Mouse (Mus musculus): ENCODE measurements around the gene Tsc22d1. TPM values are rescaled to one million over a fixed set of nuclear protein-coding genes. Genes with fewer than 3 reads are reported as not detected.
A peak's percentile ranks its signal among the peaks of the same experiment; 100 is the strongest.

The Tsc22d1 gene
- polyA plus RNA-seq, 1 experiment from 2014 or later = 490 TPM

- no peaks in the 10 kb centered on the region for H3K27me3 ChIP-seq
- H3K9ac ChIP-seq = no peak overlapping the region
- no peak overlapping the region for H3K4me2 ChIP-seq
- no peaks in the 10 kb centered on the region for H3K4me1 ChIP-seq
- WGBS = 94% methylated on average over 20 of the region's 20 CpGs
- H3K9me3 ChIP-seq (replicated peaks) = no peaks in the 10 kb centered on the region
- no peaks in the 10 kb centered on the region for H3K36me3 ChIP-seq (ENCODE audit: poor library complexity, severe bottlenecking)
- ATAC-seq = no peak
- no peak overlapping the region for H3K4me3 ChIP-seq
- no peak overlapping the region for H3K27ac ChIP-seq
Measured at GRCm38 (mm10) chr14:76527030-76527719, 112.4 kb downstream of the Tsc22d1 start.

GRCm38 (mm10) chr14:76527758-76528313 is 113.1 kb downstream of the Tsc22d1 start:
- Histone ChIP-seq H3K9me3 (replicated peaks) (no peaks in the 10 kb centered on the region), H3K4me2 (no peak overlapping the region), H3K36me3 (ENCODE audit: poor library complexity, severe bottlenecking) (no peaks in the 10 kb centered on the region), H3K27me3 (no peaks in the 10 kb centered on the region), H3K4me3 (no peak overlapping the region), H3K4me1 (peaks cover 3% of the 10 kb centered on the region), H3K9ac (no peak overlapping the region), H3K27ac (no peak overlapping the region)
- no peak for ATAC-seq
- WGBS = 72% methylated on average over 9 of the region's 9 CpGs

DNA sequence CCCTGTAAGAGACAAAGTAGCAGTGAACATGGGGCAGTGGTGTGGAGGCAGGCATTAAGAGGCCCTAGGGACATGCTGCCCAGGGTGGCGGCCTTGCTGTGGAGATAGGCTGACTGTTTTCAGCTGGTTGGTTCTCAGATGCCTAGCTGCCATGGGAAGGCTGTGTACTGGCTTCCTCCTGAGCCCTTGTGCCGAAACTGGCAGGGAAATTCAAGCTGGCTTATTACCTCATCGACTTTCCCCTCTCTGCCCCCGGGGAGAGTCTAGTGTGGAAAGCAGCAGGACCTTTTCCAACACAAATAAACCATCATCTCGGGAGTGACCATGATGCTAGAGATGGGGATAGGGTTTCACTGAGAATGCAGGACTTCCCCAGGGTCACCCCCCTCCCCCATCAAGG is 113.9 kb downstream of the Tsc22d1 start:
- Histone ChIP-seq H3K9ac (no peak overlapping the region), H3K4me3 (no peak overlapping the region), H3K4me1 (peaks cover 11% of the 10 kb centered on the region), H3K4me2 (no peak overlapping the region), H3K36me3 (ENCODE audit: poor library complexity, severe bottlenecking) (no peaks in the 10 kb centered on the region), H3K9me3 (replicated peaks) (no peaks in the 10 kb centered on the region), H3K27ac (no peak overlapping the region), H3K27me3 (no peaks in the 10 kb centered on the region)
- WGBS = 48% methylated on average over 5 of the region's 5 CpGs
- ATAC-seq = no peak

- Histone ChIP-seq H3K9me3 (replicated peaks) (no peaks in the 10 kb centered on the region), H3K27ac (no peak overlapping the region), H3K4me3 (no peak overlapping the region), H3K36me3 (ENCODE audit: poor library complexity, severe bottlenecking) (no peaks in the 10 kb centered on the region), H3K4me2 (no peak overlapping the region), H3K27me3 (no peaks in the 10 kb centered on the region), H3K9ac (no peak overlapping the region), H3K4me1 (peaks cover 12% of the 10 kb centered on the region)
- 96% methylated on average over 7 of the region's 7 CpGs for WGBS
- ATAC-seq = no peak
Measured at GRCm38 (mm10) chr14:76531027-76531660, 116.4 kb downstream of the Tsc22d1 start.

- Histone ChIP-seq H3K9me3 (replicated peaks) (no peaks in the 10 kb centered on the region), H3K36me3 (ENCODE audit: poor library complexity, severe bottlenecking) (no peaks in the 10 kb centered on the region), H3K9ac (peak overlapping the region; percentile 45; the same call in 1 of the 2 replicates), H3K27ac (peak overlapping the region; percentile 52), H3K4me2 (peak overlapping the region; percentile 57), H3K4me1 (peaks cover 16% of the 10 kb centered on the region), H3K27me3 (no peaks in the 10 kb centered on the region), H3K4me3 (peak overlapping the region; percentile 22)
- WGBS = 50% methylated on average over 20 of the region's 20 CpGs
- peak; percentile 89 for ATAC-seq
Measured at GRCm38 (mm10) chr14:76532257-76533169, 117.8 kb downstream of the Tsc22d1 start.

DNA sequence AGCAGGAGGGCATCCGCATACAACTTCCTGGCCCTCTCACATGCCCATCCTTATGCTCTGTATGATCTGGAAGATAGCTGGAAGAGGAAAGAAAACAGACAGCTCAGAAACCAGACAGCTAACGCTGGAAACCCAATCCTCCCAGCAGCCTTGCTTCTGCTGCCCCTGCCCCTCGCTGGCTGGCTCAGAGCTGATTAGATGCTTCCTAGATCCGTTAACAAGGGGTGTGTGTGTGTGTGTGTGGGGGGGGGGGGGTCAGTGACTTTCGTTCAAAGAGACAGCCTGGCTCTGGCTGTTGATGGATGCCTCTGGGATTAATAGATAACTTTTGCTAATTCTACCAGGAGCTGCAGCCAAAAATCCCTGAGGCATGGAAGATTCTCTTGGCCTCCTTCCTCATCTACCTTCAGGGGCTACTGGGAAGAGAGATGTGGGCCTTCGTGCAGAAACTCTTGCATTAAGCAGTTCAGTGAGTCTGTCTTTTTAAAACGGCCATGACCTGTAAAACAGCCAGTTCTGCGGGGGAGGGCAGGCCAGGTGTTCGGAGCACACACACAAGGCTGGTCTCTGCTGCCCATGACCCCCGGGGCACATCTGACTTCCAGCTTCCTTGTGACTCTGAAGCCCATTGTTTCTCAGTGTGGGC is 118.5 kb downstream of the Tsc22d1 start:
- Histone ChIP-seq H3K4me3 (peak overlapping the region; percentile 22), H3K9ac (peak overlapping the region; percentile 45; the same call in 1 of the 2 replicates), H3K4me1 (peaks cover 16% of the 10 kb centered on the region), H3K36me3 (ENCODE audit: poor library complexity, severe bottlenecking) (no peaks in the 10 kb centered on the region), H3K27me3 (no peaks in the 10 kb centered on the region), H3K27ac (peak overlapping the region; percentile 52), H3K9me3 (replicated peaks) (no peaks in the 10 kb centered on the region), H3K4me2 (peak overlapping the region; percentile 57)
- WGBS = 22% methylated on average over 10 of the region's 10 CpGs
- peak; percentile 53; the same call in 1 of the 2 replicates for ATAC-seq

DNA sequence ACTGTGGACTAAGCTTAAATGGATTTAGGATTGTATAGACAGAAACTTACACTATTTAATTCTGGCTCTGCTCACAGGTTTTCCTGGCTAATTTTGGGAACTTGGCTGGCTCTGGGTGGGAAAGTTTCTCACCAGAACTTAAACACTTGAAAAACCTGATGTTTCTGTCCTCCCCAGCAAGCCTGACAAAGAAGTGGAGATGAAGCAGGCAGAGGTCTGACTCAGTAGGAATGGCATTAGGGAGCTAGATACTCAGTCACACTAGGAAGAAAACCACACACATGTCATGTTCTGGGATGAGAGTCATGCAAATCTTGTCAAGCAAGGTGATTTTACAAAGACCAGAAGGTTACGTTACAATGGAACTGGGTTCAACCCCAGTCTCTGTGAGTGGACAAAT is 120.3 kb downstream of the Tsc22d1 start:
- H3K9ac ChIP-seq = no peak overlapping the region
- H3K9me3 ChIP-seq (replicated peaks) = no peaks in the 10 kb centered on the region
- peaks cover 16% of the 10 kb centered on the region for H3K4me1 ChIP-seq
- H3K4me3 ChIP-seq = no peak overlapping the region
- no peak overlapping the region for H3K4me2 ChIP-seq
- no peaks in the 10 kb centered on the region for H3K36me3 ChIP-seq (ENCODE audit: poor library complexity, severe bottlenecking)
- H3K27me3 ChIP-seq = no peaks in the 10 kb centered on the region
- ATAC-seq = no peak
- H3K27ac ChIP-seq = no peak overlapping the region
- 95% methylated on average over 1 of the region's 1 CpGs for WGBS

GRCm38 (mm10) chr14:76536921-76537320 is 122.2 kb downstream of the Tsc22d1 start:
- Histone ChIP-seq H3K9ac (no peak overlapping the region), H3K9me3 (replicated peaks) (no peaks in the 10 kb centered on the region), H3K4me2 (no peak overlapping the region), H3K4me3 (no peak overlapping the region), H3K4me1 (peaks cover 22% of the 10 kb centered on the region), H3K27ac (no peak overlapping the region), H3K36me3 (ENCODE audit: poor library complexity, severe bottlenecking) (no peaks in the 10 kb centered on the region), H3K27me3 (no peaks in the 10 kb centered on the region)
- no peak for ATAC-seq
- 51% methylated on average over 6 of the region's 6 CpGs for WGBS

DNA sequence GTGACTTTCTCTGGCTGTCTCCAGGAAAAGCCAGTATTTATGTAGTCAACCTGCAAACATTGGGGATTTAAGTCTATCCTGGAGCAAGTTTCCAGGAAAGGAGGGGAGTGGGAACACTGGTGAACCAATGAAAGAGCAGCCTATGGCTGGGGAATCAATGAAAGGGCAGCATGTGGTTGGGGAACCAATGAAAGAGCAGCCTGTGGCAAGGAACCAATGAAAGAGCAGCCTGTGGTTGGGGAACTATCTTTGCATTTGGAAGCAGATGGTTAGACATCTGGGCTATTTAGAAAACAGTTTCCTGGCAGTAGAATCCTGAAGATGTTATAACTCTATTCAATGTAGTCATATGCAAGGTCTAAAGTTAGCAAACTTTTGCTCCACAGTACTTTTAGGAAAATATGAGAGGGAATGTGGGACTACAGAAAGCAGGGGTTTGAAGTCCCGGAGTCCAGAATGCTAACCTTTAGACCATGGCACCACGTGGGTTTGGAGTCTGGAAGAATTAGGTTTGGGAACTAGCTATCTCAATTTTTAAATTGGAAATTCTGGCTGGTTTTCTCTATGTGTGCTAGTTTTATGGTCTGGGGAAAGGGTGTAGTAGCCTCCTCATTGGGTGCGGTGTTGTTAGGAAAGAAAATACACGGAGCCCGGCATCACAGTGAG is 125.4 kb downstream of the Tsc22d1 start:
- H3K36me3 ChIP-seq (ENCODE audit: poor library complexity, severe bottlenecking) = no peaks in the 10 kb centered on the region
- no peak for ATAC-seq
- WGBS = 91% methylated on average over 5 of the region's 5 CpGs
- no peak overlapping the region for H3K4me3 ChIP-seq
- H3K27me3 ChIP-seq = no peaks in the 10 kb centered on the region
- no peaks in the 10 kb centered on the region for H3K9me3 ChIP-seq (replicated peaks)
- no peak overlapping the region for H3K9ac ChIP-seq
- peaks cover 11% of the 10 kb centered on the region; the same call in 1 of the 2 replicates for H3K4me1 ChIP-seq
- no peak overlapping the region for H3K4me2 ChIP-seq
- H3K27ac ChIP-seq = no peak overlapping the region

GRCm38 (mm10) chr14:76541341-76541740 is 126.6 kb downstream of the Tsc22d1 start:
- Histone ChIP-seq H3K27me3 (no peaks in the 10 kb centered on the region), H3K4me1 (peaks cover 11% of the 10 kb centered on the region; the same call in 1 of the 2 replicates), H3K27ac (no peak overlapping the region), H3K4me3 (no peak overlapping the region), H3K9ac (no peak overlapping the region), H3K9me3 (replicated peaks) (no peaks in the 10 kb centered on the region), H3K4me2 (no peak overlapping the region), H3K36me3 (ENCODE audit: poor library complexity, severe bottlenecking) (no peaks in the 10 kb centered on the region)
- no peak for ATAC-seq
- WGBS = 92% methylated on average over 2 of the region's 2 CpGs

- no peak overlapping the region for H3K27ac ChIP-seq
- no peak overlapping the region for H3K4me3 ChIP-seq
- no peaks in the 10 kb centered on the region for H3K9me3 ChIP-seq (replicated peaks)
- WGBS = 96% methylated on average over 6 of the region's 6 CpGs
- H3K9ac ChIP-seq = no peak overlapping the region
- peaks cover 6% of the 10 kb centered on the region; the same call in 1 of the 2 replicates for H3K4me1 ChIP-seq
- no peak for ATAC-seq
- H3K27me3 ChIP-seq = no peaks in the 10 kb centered on the region
- peaks cover 10% of the 10 kb centered on the region for H3K36me3 ChIP-seq (ENCODE audit: poor library complexity, severe bottlenecking)
- H3K4me2 ChIP-seq = no peak overlapping the region
Measured at GRCm38 (mm10) chr14:76544136-76544535, 129.4 kb downstream of the Tsc22d1 start.
